Mouse (Mus musculus): ENCODE measurements around the gene Txnl4b. TPM values are rescaled to one million over a fixed set of nuclear protein-coding genes. Genes with fewer than 3 reads are reported as not detected.

Txnl4b gene
- polyA plus RNA-seq, 1 experiment, result 7.5 TPM

DNA sequence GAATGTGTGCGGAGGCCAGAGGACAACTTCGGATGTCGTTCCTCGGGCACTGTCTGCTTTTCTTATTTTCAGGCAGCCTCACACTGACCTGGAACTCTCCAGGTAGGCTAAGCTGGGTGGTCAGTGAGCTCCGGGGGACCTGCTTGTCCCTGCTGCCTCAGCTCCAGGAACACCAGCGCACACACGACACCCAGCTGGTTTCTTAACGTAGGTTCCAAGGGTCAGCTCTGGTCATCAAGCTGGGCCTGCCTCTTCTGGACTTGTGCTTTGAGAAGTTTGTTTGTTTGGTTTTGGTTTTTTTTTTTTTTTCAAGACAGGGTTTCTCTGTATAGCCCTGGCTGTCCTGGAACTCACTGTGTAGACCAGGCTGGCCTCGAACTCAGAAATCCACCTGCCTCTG, 25.2 kb downstream of the Txnl4b start:
- TF ChIP-seq MYOD1 (IDR thresholded peaks at IDR 0.05; ENCODE audit: control insufficient read depth, insufficient read length, low read depth) (no peak), CTCF (IDR thresholded peaks at IDR 0.05; ENCODE audit: control insufficient read depth, insufficient read depth, insufficient read length) (no peak), USF1 (IDR thresholded peaks at IDR 0.05; ENCODE audit: low read depth) (no peak), CEBPB (IDR thresholded peaks at IDR 0.05; ENCODE audit: low read depth) (no peak), MAX (IDR thresholded peaks at IDR 0.05) (no peak), FOSL1 (IDR thresholded peaks at IDR 0.05; ENCODE audit: insufficient read depth, low read length, poor library complexity, severe bottlenecking) (no peak), MYOG (IDR thresholded peaks at IDR 0.05; ENCODE audit: control insufficient read depth, extremely low read depth, insufficient read length) (no peak)
- H3K79me3 ChIP-seq (ENCODE audit: low read depth), result no peaks in the 10 kb centered on the region
- H3K36me3 ChIP-seq (ENCODE audit: control insufficient read depth, insufficient read depth), result peaks cover 12% of the 10 kb centered on the region

GRCm38 (mm10) chr8:109591367-109591766, 25.7 kb downstream of the Txnl4b start:
- no peak overlapping the region for H3ac ChIP-seq (ENCODE audit: control insufficient read depth, insufficient read length, low read depth)
- peaks cover 9% of the 10 kb centered on the region for H3K27me3 ChIP-seq (ENCODE audit: control insufficient read depth, insufficient read depth, insufficient read length)
- H3K4me3 ChIP-seq (ENCODE audit: insufficient read depth, poor library complexity, severe bottlenecking), result no peak overlapping the region
- H3K79me2 ChIP-seq (ENCODE audit: control insufficient read depth, insufficient read depth), result no peaks in the 10 kb centered on the region
- H3K36me3 ChIP-seq (ENCODE audit: control insufficient read depth, insufficient read depth), result peaks cover 12% of the 10 kb centered on the region
- TF ChIP-seq CEBPB (IDR thresholded peaks at IDR 0.05; ENCODE audit: low read depth) (no peak), USF1 (IDR thresholded peaks at IDR 0.05; ENCODE audit: low read depth) (no peak), MYOD1 (IDR thresholded peaks at IDR 0.05; ENCODE audit: control insufficient read depth, insufficient read length, low read depth) (no peak), CTCF (IDR thresholded peaks at IDR 0.05; ENCODE audit: control insufficient read depth, insufficient read depth, insufficient read length) (no peak), MYOG (IDR thresholded peaks at IDR 0.05; ENCODE audit: control insufficient read depth, extremely low read depth, insufficient read length) (no peak), FOSL1 (IDR thresholded peaks at IDR 0.05; ENCODE audit: insufficient read depth, low read length, poor library complexity, severe bottlenecking) (no peak), MAX (IDR thresholded peaks at IDR 0.05) (no peak)
- no peaks in the 10 kb centered on the region for H3K79me3 ChIP-seq (ENCODE audit: low read depth)

More for the DNA sequence above, 25.2 kb downstream of the Txnl4b start:
- H3ac ChIP-seq (ENCODE audit: control insufficient read depth, insufficient read length, low read depth), result no peak overlapping the region
- no peaks in the 10 kb centered on the region for H3K79me2 ChIP-seq (ENCODE audit: control insufficient read depth, insufficient read depth)
- H3K27me3 ChIP-seq (ENCODE audit: control insufficient read depth, insufficient read depth, insufficient read length), result peaks cover 9% of the 10 kb centered on the region
- no peak overlapping the region for H3K4me3 ChIP-seq (ENCODE audit: insufficient read depth, poor library complexity, severe bottlenecking)

- H3ac ChIP-seq (ENCODE audit: control insufficient read depth, insufficient read length, low read depth), result no peak overlapping the region
- no peak overlapping the region for H3K4me3 ChIP-seq (ENCODE audit: insufficient read depth, poor library complexity, severe bottlenecking)
- no peak for TF ChIP-seq MYOG (IDR thresholded peaks at IDR 0.05; ENCODE audit: control insufficient read depth, extremely low read depth, insufficient read length)
- no peak for TF ChIP-seq CEBPB (IDR thresholded peaks at IDR 0.05; ENCODE audit: low read depth)
- no peak for TF ChIP-seq FOSL1 (IDR thresholded peaks at IDR 0.05; ENCODE audit: insufficient read depth, low read length, poor library complexity, severe bottlenecking)
- TF ChIP-seq CTCF (IDR thresholded peaks at IDR 0.05; ENCODE audit: control insufficient read depth, insufficient read depth, insufficient read length), result no peak
- no peak for TF ChIP-seq MAX (IDR thresholded peaks at IDR 0.05)
- no peak for TF ChIP-seq USF1 (IDR thresholded peaks at IDR 0.05; ENCODE audit: low read depth)
- no peak for TF ChIP-seq MYOD1 (IDR thresholded peaks at IDR 0.05; ENCODE audit: control insufficient read depth, insufficient read length, low read depth)
- H3K79me2 ChIP-seq (ENCODE audit: control insufficient read depth, insufficient read depth), result no peaks in the 10 kb centered on the region
- H3K27me3 ChIP-seq (ENCODE audit: control insufficient read depth, insufficient read depth, insufficient read length), result peaks cover 5% of the 10 kb centered on the region
- H3K36me3 ChIP-seq (ENCODE audit: control insufficient read depth, insufficient read depth), result peaks cover 12% of the 10 kb centered on the region
- H3K79me3 ChIP-seq (ENCODE audit: low read depth), result no peaks in the 10 kb centered on the region
These were observed 26.5 kb downstream of the Txnl4b start for GRCm38 (mm10) chr8:109592164-109592563.

DNA sequence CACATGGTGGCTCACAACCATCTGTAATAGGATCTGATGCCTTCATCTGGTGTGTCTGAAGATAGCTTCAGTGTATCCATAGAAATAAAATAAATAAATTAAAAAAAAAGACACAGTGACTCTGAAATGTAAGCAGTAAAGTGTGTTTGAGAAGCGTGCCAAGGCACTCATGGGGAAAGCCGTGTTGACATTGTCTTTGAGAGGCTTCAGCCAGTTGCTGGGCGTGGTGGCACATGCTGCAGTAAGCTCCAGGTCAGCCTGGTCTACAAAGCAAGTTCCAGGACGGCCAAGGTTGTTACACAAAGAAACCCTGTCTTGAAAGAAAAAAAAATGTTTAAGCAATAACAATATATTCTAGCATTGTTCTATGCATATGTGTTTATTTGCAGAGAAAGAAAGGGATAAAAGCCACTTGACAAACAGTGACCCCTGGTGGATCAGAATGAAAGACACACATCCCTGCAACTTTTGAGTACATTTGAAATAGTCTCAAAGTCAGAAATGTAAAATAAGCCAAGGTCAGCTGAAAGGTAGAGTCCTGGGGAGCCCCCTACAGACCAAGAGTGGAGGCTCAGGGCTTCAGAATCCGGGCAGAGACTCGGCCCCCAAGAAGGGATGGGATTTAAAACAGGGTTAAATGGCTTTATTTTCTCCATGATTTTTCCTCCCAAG, 27.6 kb downstream of the Txnl4b start:
- Histone ChIP-seq H3K79me2 (ENCODE audit: control insufficient read depth, insufficient read depth) (no peaks in the 10 kb centered on the region), H3K27me3 (ENCODE audit: control insufficient read depth, insufficient read depth, insufficient read length) (no peaks in the 10 kb centered on the region), H3K79me3 (ENCODE audit: low read depth) (no peaks in the 10 kb centered on the region), H3K36me3 (ENCODE audit: control insufficient read depth, insufficient read depth) (peaks cover 12% of the 10 kb centered on the region), H3ac (ENCODE audit: control insufficient read depth, insufficient read length, low read depth) (no peak overlapping the region), H3K4me3 (ENCODE audit: insufficient read depth, poor library complexity, severe bottlenecking) (no peak overlapping the region)
- no peak for TF ChIP-seq MAX (IDR thresholded peaks at IDR 0.05)
- no peak for TF ChIP-seq MYOD1 (IDR thresholded peaks at IDR 0.05; ENCODE audit: control insufficient read depth, insufficient read length, low read depth)
- no peak for TF ChIP-seq CTCF (IDR thresholded peaks at IDR 0.05; ENCODE audit: control insufficient read depth, insufficient read depth, insufficient read length)
- no peak for TF ChIP-seq MYOG (IDR thresholded peaks at IDR 0.05; ENCODE audit: control insufficient read depth, extremely low read depth, insufficient read length)
- no peak for TF ChIP-seq CEBPB (IDR thresholded peaks at IDR 0.05; ENCODE audit: low read depth)
- TF ChIP-seq USF1 (IDR thresholded peaks at IDR 0.05; ENCODE audit: low read depth), result no peak
- TF ChIP-seq FOSL1 (IDR thresholded peaks at IDR 0.05; ENCODE audit: insufficient read depth, low read length, poor library complexity, severe bottlenecking), result no peak

DNA sequence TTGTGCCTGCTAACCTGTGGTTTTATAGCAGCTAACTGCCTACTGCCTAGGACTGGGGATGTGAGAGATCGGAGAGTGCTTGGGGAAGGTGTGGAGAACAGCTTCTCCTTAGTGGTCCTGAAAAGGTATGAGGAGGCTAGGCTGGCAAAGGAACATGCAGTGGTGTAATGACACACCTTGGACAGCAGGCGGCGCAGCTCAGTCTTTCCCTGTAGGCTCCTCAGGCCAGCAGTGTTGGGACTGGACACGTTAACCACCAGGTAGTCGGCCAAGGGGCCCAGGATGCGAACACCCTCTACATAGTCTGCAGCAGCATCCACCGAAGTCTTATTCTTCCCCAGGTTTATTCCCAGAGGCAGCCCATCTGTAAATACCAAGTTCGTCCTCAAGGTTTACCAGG, 30.2 kb downstream of the Txnl4b start:
- H3K79me3 ChIP-seq (ENCODE audit: low read depth), result no peaks in the 10 kb centered on the region
- TF ChIP-seq CEBPB (IDR thresholded peaks at IDR 0.05; ENCODE audit: low read depth) (no peak), CTCF (IDR thresholded peaks at IDR 0.05; ENCODE audit: control insufficient read depth, insufficient read depth, insufficient read length) (peak; percentile 91), FOSL1 (IDR thresholded peaks at IDR 0.05; ENCODE audit: insufficient read depth, low read length, poor library complexity, severe bottlenecking) (no peak), MAX (IDR thresholded peaks at IDR 0.05) (no peak), MYOD1 (IDR thresholded peaks at IDR 0.05; ENCODE audit: control insufficient read depth, insufficient read length, low read depth) (no peak)
- H3K36me3 ChIP-seq (ENCODE audit: control insufficient read depth, insufficient read depth), result peaks cover 25% of the 10 kb centered on the region
- H3K27me3 ChIP-seq (ENCODE audit: control insufficient read depth, insufficient read depth, insufficient read length), result no peaks in the 10 kb centered on the region
- no peak overlapping the region for H3ac ChIP-seq (ENCODE audit: control insufficient read depth, insufficient read length, low read depth)
- no peak overlapping the region for H3K4me3 ChIP-seq (ENCODE audit: insufficient read depth, poor library complexity, severe bottlenecking)
- no peaks in the 10 kb centered on the region for H3K79me2 ChIP-seq (ENCODE audit: control insufficient read depth, insufficient read depth)

Measured in C2C12 (cell line).